Mouse (Mus musculus): ENCODE data around the gene Tgif2.

GRCm38 (mm10) chr2:156843331-156843730, 3.5 kb downstream of the Tgif2 start:
- TF ChIP-seq GATA1 (IDR thresholded peaks at IDR 0.05; ENCODE audit: low read length) (no peak), TAL1 (IDR thresholded peaks at IDR 0.05; ENCODE audit: low read length) (no peak)
